Mouse (Mus musculus): Measurements from ENCODE around the gene Capns1. TPM values are rescaled to one million over a fixed set of nuclear protein-coding genes. Genes with fewer than 3 reads are reported as not detected.

The Capns1 gene
- polyA plus RNA-seq, 1 experiment = 359 TPM

- Histone ChIP-seq H3K9me3 (replicated peaks; ENCODE audit: control insufficient read depth, insufficient read depth, low read length, poor library complexity, severe bottlenecking) (no peaks in the 10 kb centered on the region), H3K36me3 (ENCODE audit: control insufficient read depth, insufficient read depth, low read length, poor library complexity, severe bottlenecking) (no peaks in the 10 kb centered on the region), H3K4me1 (ENCODE audit: control insufficient read depth, insufficient read depth, low read length) (peaks cover 1% of the 10 kb centered on the region), H3K27me3 (ENCODE audit: control insufficient read depth, insufficient read depth, low read length, poor library complexity, severe bottlenecking) (no peaks in the 10 kb centered on the region), H3K9ac (ENCODE audit: low read depth, poor library complexity, severe bottlenecking) (peak overlapping the region; percentile 69), H3K27ac (ENCODE audit: insufficient read depth, low read length) (no peak overlapping the region), H3K4me3 (ENCODE audit: low read depth, low read length) (peak overlapping the region; percentile 74)
- TF ChIP-seq CTCF (IDR thresholded peaks at IDR 0.05; ENCODE audit: low read depth, low read length) = no peak
- TF ChIP-seq EP300 (IDR thresholded peaks at IDR 0.05; ENCODE audit: insufficient read depth, low read depth, low read length) = no peak
- no peak for TF ChIP-seq POLR2A (IDR thresholded peaks at IDR 0.05; ENCODE audit: insufficient read depth, low read length)
Measured at GRCm38 (mm10) chr7:30143170-30143554, 55.4 kb downstream of the Capns1 start.

Other genes with a start within 250 kb of the Capns1 start
- 19.6 and 19.7 TPM in 2 replicates for gene Zfp74, start 244.7 kb downstream of the Capns1 start, polyA plus RNA-seq (2011; ENCODE audit: insufficient read depth, insufficient read length, low read depth, missing spikeins)
- 98.0 and 103 TPM in 2 replicates for gene Zfp568, start 214.9 kb downstream of the Capns1 start, polyA plus RNA-seq (2011; ENCODE audit: insufficient read depth, insufficient read length, low read depth, missing spikeins)
- gene Zfp14, start 147.4 kb downstream of the Capns1 start, polyA plus RNA-seq (2011; ENCODE audit: insufficient read depth, insufficient read length, low read depth, missing spikeins) = 1.2 and 2.8 TPM in 2 replicates
- gene Zfp82, start 125.9 kb downstream of the Capns1 start, polyA plus RNA-seq (2011; ENCODE audit: insufficient read depth, insufficient read length, low read depth, missing spikeins) = 13.4 and 15.4 TPM in 2 replicates
- gene Gm26920, start 108.4 kb downstream of the Capns1 start, polyA plus RNA-seq (2011; ENCODE audit: insufficient read depth, insufficient read length, low read depth, missing spikeins) = not detected in 2 replicates
- gene Zfp566, start 108.3 kb downstream of the Capns1 start, polyA plus RNA-seq (2011; ENCODE audit: insufficient read depth, insufficient read length, low read depth, missing spikeins) = 12.0 and 13.7 TPM in 2 replicates
- 60.8 and 63.8 TPM in 2 replicates for gene Zfp260, start 104.0 kb downstream of the Capns1 start, polyA plus RNA-seq (2011; ENCODE audit: insufficient read depth, insufficient read length, low read depth, missing spikeins)
- 6.1 and 9.0 TPM in 2 replicates for gene Zfp382, start 76.9 kb downstream of the Capns1 start, polyA plus RNA-seq (2011; ENCODE audit: insufficient read depth, insufficient read length, low read depth, missing spikeins)
- 44.4 and 46.2 TPM in 2 replicates for gene Zfp146, start 29.1 kb downstream of the Capns1 start, polyA plus RNA-seq (2011; ENCODE audit: insufficient read depth, insufficient read length, low read depth, missing spikeins)
- 21.7 and 21.8 TPM in 2 replicates for gene Cox7a1, start 14.7 kb downstream of the Capns1 start, polyA plus RNA-seq (2011; ENCODE audit: insufficient read depth, insufficient read length, low read depth, missing spikeins)
- gene Polr2i, start 33.1 kb upstream of the Capns1 start, polyA plus RNA-seq (2011; ENCODE audit: insufficient read depth, insufficient read length, low read depth, missing spikeins) = 58.7 and 65.4 TPM in 2 replicates
- 86.6 and 90.0 TPM in 2 replicates for gene Tbcb, start 33.5 kb upstream of the Capns1 start, polyA plus RNA-seq (2011; ENCODE audit: insufficient read depth, insufficient read length, low read depth, missing spikeins)
- not detected in 2 replicates for gene Ovol3, start 36.9 kb upstream of the Capns1 start, polyA plus RNA-seq (2011; ENCODE audit: insufficient read depth, insufficient read length, low read depth, missing spikeins)
- gene Thap8, start 81.3 kb upstream of the Capns1 start, polyA plus RNA-seq (2011; ENCODE audit: insufficient read depth, insufficient read length, low read depth, missing spikeins) = 0.60 and 0.84 TPM in 2 replicates
- 26.2 and 27.0 TPM in 2 replicates for gene Wdr62, start 81.6 kb upstream of the Capns1 start, polyA plus RNA-seq (2011; ENCODE audit: insufficient read depth, insufficient read length, low read depth, missing spikeins)
- 49.4 and 52.2 TPM in 2 replicates for gene Clip3, start 92.9 kb upstream of the Capns1 start, polyA plus RNA-seq (2011; ENCODE audit: insufficient read depth, insufficient read length, low read depth, missing spikeins)
- 25.3 and 29.5 TPM in 2 replicates for gene Alkbh6, start 109.9 kb upstream of the Capns1 start, polyA plus RNA-seq (2011; ENCODE audit: insufficient read depth, insufficient read length, low read depth, missing spikeins)
- 41.6 and 43.7 TPM in 2 replicates for gene Syne4, start 116.0 kb upstream of the Capns1 start, polyA plus RNA-seq (2011; ENCODE audit: insufficient read depth, insufficient read length, low read depth, missing spikeins)
- gene E130208F15Rik, start 122.9 kb upstream of the Capns1 start, polyA plus RNA-seq (2011; ENCODE audit: insufficient read depth, insufficient read length, low read depth, missing spikeins) = 0.52 and 0.58 TPM in 2 replicates
- 5.6 and 7.3 TPM in 2 replicates for gene Sdhaf1, start 125.1 kb upstream of the Capns1 start, polyA plus RNA-seq (2011; ENCODE audit: insufficient read depth, insufficient read length, low read depth, missing spikeins)
- 4.2 and 6.3 TPM in 2 replicates for gene Lrfn3, start 164.0 kb upstream of the Capns1 start, polyA plus RNA-seq (2011; ENCODE audit: insufficient read depth, insufficient read length, low read depth, missing spikeins)
- not detected in 2 replicates for gene Tyrobp, start 214.9 kb upstream of the Capns1 start, polyA plus RNA-seq (2011; ENCODE audit: insufficient read depth, insufficient read length, low read depth, missing spikeins)
- not detected in 2 replicates for gene Hcst, start 221.0 kb upstream of the Capns1 start, polyA plus RNA-seq (2011; ENCODE audit: insufficient read depth, insufficient read length, low read depth, missing spikeins)
- gene Nfkbid, start 222.9 kb upstream of the Capns1 start, polyA plus RNA-seq (2011; ENCODE audit: insufficient read depth, insufficient read length, low read depth, missing spikeins) = 4.1 TPM in 2 replicates
- 70.6 and 78.2 TPM in 2 replicates for gene Aplp1, start 246.7 kb upstream of the Capns1 start, polyA plus RNA-seq (2011; ENCODE audit: insufficient read depth, insufficient read length, low read depth, missing spikeins)